Mouse (Mus musculus) embryonic facial prominence, embryonic 15.5 days (tissue): ENCODE data around the gene Abcc4. TPM values are rescaled to one million over a fixed set of nuclear protein-coding genes. Genes with fewer than 3 reads are reported as not detected.
A peak's percentile ranks its signal among the peaks of the same experiment; 100 is the strongest.

ENCODE experiments used
- ATAC-seq: fragments of 200-750 bp; cut with Nextera tagmentation; 2 replicates; pipeline ENCODE4 v1.8.0; 2017; ENCODE audit warnings: low read depth, moderate TSS enrichment; ENCODE audit not compliant: insufficient number of reproducible peaks, low FRiP score, low TSS enrichment
- H3K27ac ChIP-seq: fragments of 300-500 bp; sonication (generic); replicated peaks from 2 replicates; pipeline ENCODE4 v1.5.1; 2015; ENCODE audit warnings: mild to moderate bottlenecking, inconsistent platforms
- H3K27me3 ChIP-seq: fragments of 300-500 bp; sonication (generic); 2 replicates; pipeline ENCODE4 v1.6.1; 2015; ENCODE audit warnings: inconsistent platforms
- H3K36me3 ChIP-seq: fragments of 300-500 bp; sonication (generic); 2 replicates; pipeline ENCODE4 v1.6.1; 2015; ENCODE audit warnings: mild to moderate bottlenecking, inconsistent platforms
- H3K4me1 ChIP-seq: fragments of 300-500 bp; sonication (generic); 2 replicates; pipeline ENCODE4 v1.6.1; 2015; ENCODE audit warnings: inconsistent platforms
- H3K4me2 ChIP-seq: fragments of 300-500 bp; sonication (generic); replicated peaks from 2 replicates; pipeline ENCODE4 v1.6.1; 2015; ENCODE audit warnings: mild to moderate bottlenecking, inconsistent platforms
- H3K4me3 ChIP-seq: fragments of 300-500 bp; sonication (generic); replicated peaks from 2 replicates; pipeline ENCODE4 v1.5.1; 2015; ENCODE audit warnings: mild to moderate bottlenecking, inconsistent platforms
- H3K9ac ChIP-seq: fragments of 300-500 bp; sonication (generic); 2 replicates; pipeline ENCODE4 v1.6.1; 2015; ENCODE audit warnings: inconsistent platforms
- H3K9me3 ChIP-seq: fragments of 300-500 bp; sonication (generic); replicated peaks from 2 replicates; pipeline ENCODE4 v1.6.1; 2016; ENCODE audit warnings: inconsistent platforms
- WGBS: fragments of 180-500 bp; shearing (Covaris S2); methylation state at CpG from one replicate; pipeline ENCODE4 v1.1.7; 2015; 5-methylcytosine and 5-hydroxymethylcytosine counted together
- polyA plus RNA-seq: library from polyadenylated mRNA; unstranded; fragments of >200 nt; fragmentation: Nextera tagmentation; extraction: Ambion mirVana; gene quantifications from 2 replicates; pipeline ENCODE4 v1.2.1, GENCODE M21; 2015

Abcc4 gene
- polyA plus RNA-seq, 1 experiment from 2014 or later = 4.3 TPM

GRCm38 (mm10) chr14:118725467-118725866 lies 19.4 kb upstream of the Abcc4 start:
- no peaks in the 10 kb centered on the region for H3K27me3 ChIP-seq
- no peak overlapping the region for H3K4me2 ChIP-seq
- H3K36me3 ChIP-seq = no peaks in the 10 kb centered on the region
- H3K4me1 ChIP-seq = no peaks in the 10 kb centered on the region
- WGBS = 79% methylated on average over 5 of the region's 5 CpGs
- no peak overlapping the region for H3K27ac ChIP-seq
- H3K4me3 ChIP-seq = no peak overlapping the region
- ATAC-seq = no peak
- H3K9me3 ChIP-seq = no peaks in the 10 kb centered on the region
- H3K9ac ChIP-seq = no peak overlapping the region

- no peaks in the 10 kb centered on the region for H3K4me1 ChIP-seq
- H3K4me3 ChIP-seq = no peak overlapping the region
- WGBS = 81% methylated on average over 11 of the region's 11 CpGs
- H3K9ac ChIP-seq = no peak overlapping the region
- no peak for ATAC-seq
- no peaks in the 10 kb centered on the region for H3K27me3 ChIP-seq
- no peak overlapping the region for H3K4me2 ChIP-seq
- no peak overlapping the region for H3K27ac ChIP-seq
- no peaks in the 10 kb centered on the region for H3K9me3 ChIP-seq
- no peaks in the 10 kb centered on the region for H3K36me3 ChIP-seq
These were observed 18.1 kb upstream of the Abcc4 start for GRCm38 (mm10) chr14:118723920-118724693.

- H3K4me3 ChIP-seq = no peak overlapping the region
- no peaks in the 10 kb centered on the region for H3K4me1 ChIP-seq
- no peaks in the 10 kb centered on the region for H3K36me3 ChIP-seq
- no peak overlapping the region for H3K9ac ChIP-seq
- no peak overlapping the region for H3K27ac ChIP-seq
- H3K9me3 ChIP-seq = no peaks in the 10 kb centered on the region
- 0 out of 2 replicates have a peak, but pooled peaks cover 5% of the 10 kb centered on the region for H3K27me3 ChIP-seq
- H3K4me2 ChIP-seq = no peak overlapping the region
- no peak for ATAC-seq
- 69% methylated on average over 10 of the region's 10 CpGs for WGBS
These were observed 13.7 kb upstream of the Abcc4 start for GRCm38 (mm10) chr14:118719566-118720174.

GRCm38 (mm10) chr14:118718576-118718975 lies 12.6 kb upstream of the Abcc4 start:
- H3K9me3 ChIP-seq = no peaks in the 10 kb centered on the region
- peaks cover 10% of the 10 kb centered on the region; the same call in 1 of the 2 replicates for H3K27me3 ChIP-seq
- no peaks in the 10 kb centered on the region for H3K36me3 ChIP-seq
- 76% methylated on average over 7 of the region's 7 CpGs for WGBS
- no peak overlapping the region for H3K9ac ChIP-seq
- H3K4me2 ChIP-seq = no peak overlapping the region
- H3K4me1 ChIP-seq = peaks cover 4% of the 10 kb centered on the region; the same call in 1 of the 2 replicates
- no peak overlapping the region for H3K27ac ChIP-seq
- no peak overlapping the region for H3K4me3 ChIP-seq
- ATAC-seq = no peak

GRCm38 (mm10) chr14:118716372-118717312 lies 10.6 kb upstream of the Abcc4 start:
- ATAC-seq = no peak
- Histone ChIP-seq H3K27me3 (peaks cover 14% of the 10 kb centered on the region; the same call in 1 of the 2 replicates), H3K36me3 (no peaks in the 10 kb centered on the region), H3K4me1 (peaks cover 10% of the 10 kb centered on the region; the same call in 1 of the 2 replicates), H3K4me3 (no peak overlapping the region), H3K9ac (no peak overlapping the region), H3K4me2 (no peak overlapping the region), H3K9me3 (no peaks in the 10 kb centered on the region), H3K27ac (no peak overlapping the region)
- WGBS = 85% methylated on average over 16 of the region's 16 CpGs

- H3K4me3 ChIP-seq = no peak overlapping the region
- H3K27me3 ChIP-seq = peaks cover 14% of the 10 kb centered on the region; the same call in 1 of the 2 replicates
- WGBS = 71% methylated on average over 6 of the region's 6 CpGs
- ATAC-seq = no peak
- no peak overlapping the region for H3K4me2 ChIP-seq
- no peak overlapping the region for H3K9ac ChIP-seq
- no peaks in the 10 kb centered on the region for H3K36me3 ChIP-seq
- no peaks in the 10 kb centered on the region for H3K9me3 ChIP-seq
- H3K4me1 ChIP-seq = peaks cover 13% of the 10 kb centered on the region; the same call in 1 of the 2 replicates
- no peak overlapping the region for H3K27ac ChIP-seq
These were observed 8.7 kb upstream of the Abcc4 start for GRCm38 (mm10) chr14:118714720-118715119.

- no peak overlapping the region for H3K4me2 ChIP-seq
- H3K9ac ChIP-seq = no peak overlapping the region
- WGBS = 84% methylated on average over 2 of the region's 2 CpGs
- ATAC-seq = no peak
- H3K4me3 ChIP-seq = no peak overlapping the region
- no peak overlapping the region for H3K27ac ChIP-seq
- H3K4me1 ChIP-seq = peaks cover 17% of the 10 kb centered on the region; the same call in 1 of the 2 replicates
- H3K36me3 ChIP-seq = no peaks in the 10 kb centered on the region
- H3K27me3 ChIP-seq = peaks cover 14% of the 10 kb centered on the region; the same call in 1 of the 2 replicates
- H3K9me3 ChIP-seq = no peaks in the 10 kb centered on the region
These were observed 8.3 kb upstream of the Abcc4 start for GRCm38 (mm10) chr14:118714320-118714719.

GRCm38 (mm10) chr14:118713869-118714268 lies 7.8 kb upstream of the Abcc4 start:
- Histone ChIP-seq H3K36me3 (no peaks in the 10 kb centered on the region), H3K4me2 (peak overlapping the region; percentile 52), H3K27ac (no peak overlapping the region), H3K4me3 (peak overlapping the region; percentile 26; the same call in 1 of the 2 replicates), H3K4me1 (peaks cover 18% of the 10 kb centered on the region; the same call in 1 of the 2 replicates), H3K9ac (no peak overlapping the region), H3K9me3 (no peaks in the 10 kb centered on the region), H3K27me3 (peaks cover 14% of the 10 kb centered on the region; the same call in 1 of the 2 replicates)
- ATAC-seq = no peak
- 17% methylated on average over 8 of the region's 8 CpGs for WGBS

GRCm38 (mm10) chr14:118713408-118713807 lies 7.4 kb upstream of the Abcc4 start:
- Histone ChIP-seq H3K36me3 (no peaks in the 10 kb centered on the region), H3K4me2 (peak overlapping the region; percentile 52), H3K4me3 (peak overlapping the region; percentile 26), H3K4me1 (peaks cover 18% of the 10 kb centered on the region; the same call in 1 of the 2 replicates), H3K27ac (no peak overlapping the region), H3K27me3 (peaks cover 10% of the 10 kb centered on the region; the same call in 1 of the 2 replicates), H3K9me3 (no peaks in the 10 kb centered on the region), H3K9ac (no peak overlapping the region)
- ATAC-seq = no peak
- WGBS = 3% methylated on average over 18 of the region's 18 CpGs

- no peak overlapping the region for H3K4me3 ChIP-seq
- no peak for ATAC-seq
- peaks cover 18% of the 10 kb centered on the region; the same call in 1 of the 2 replicates for H3K4me1 ChIP-seq
- H3K4me2 ChIP-seq = peak overlapping the region; percentile 52; the same call in 1 of the 2 replicates
- H3K9me3 ChIP-seq = no peaks in the 10 kb centered on the region
- H3K36me3 ChIP-seq = no peaks in the 10 kb centered on the region
- peaks cover 12% of the 10 kb centered on the region; the same call in 1 of the 2 replicates for H3K27me3 ChIP-seq
- WGBS = 38% methylated on average over 5 of the region's 5 CpGs
- H3K9ac ChIP-seq = no peak overlapping the region
- H3K27ac ChIP-seq = no peak overlapping the region
These were observed 6.9 kb upstream of the Abcc4 start for GRCm38 (mm10) chr14:118712889-118713288.
